ENCODE assay signal across 8 mouse cellular contexts in the genomic region with DNA sequence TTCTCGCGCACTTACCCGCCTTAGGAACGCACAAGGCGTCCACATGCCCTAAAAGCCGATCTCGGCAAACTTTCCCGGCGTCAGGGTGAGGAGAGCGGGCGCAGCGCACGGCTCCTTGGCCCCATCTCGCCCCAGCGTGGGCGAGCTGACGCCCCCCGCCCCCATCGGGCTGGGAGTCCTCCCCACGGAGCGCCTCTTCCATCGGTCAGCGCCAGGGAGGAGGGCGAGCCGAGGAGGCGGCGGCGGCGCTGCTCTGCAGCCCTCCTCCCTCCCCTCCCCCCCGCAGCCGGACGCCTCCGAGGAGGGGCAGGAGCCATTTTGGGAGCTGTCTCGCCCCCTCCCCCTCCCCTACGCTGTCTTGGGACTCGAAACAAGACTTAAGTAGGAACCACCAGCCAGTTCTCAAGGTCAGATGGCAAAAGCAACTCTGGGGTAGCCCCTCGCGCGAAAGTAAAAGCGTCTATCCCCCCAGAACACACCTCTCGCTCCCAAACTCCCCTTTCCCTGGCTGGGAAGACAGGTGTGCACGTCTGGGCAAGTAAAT. TPM values are rescaled to one million over a fixed set of nuclear protein-coding genes. Genes with fewer than 3 reads are reported as not detected.
DNase-seq lines count a peak whose midpoint lies in the region; ATAC-seq and TF ChIP-seq lines count a peak whose summit lies in the region.

No protein-coding gene starts in this region.

- H3K27me3 ChIP-seq in intestine, postnatal 0 days (replicated peaks; ENCODE audit: control insufficient read depth, insufficient read depth, low read length): no peaks in the 10 kb centered on the region
- no peaks in the 10 kb centered on the region for H3K27me3 ChIP-seq in limb, embryonic 11.5 days (ENCODE audit: control insufficient read depth, insufficient read depth, low read length)
- no peaks in the 10 kb centered on the region for H3K27me3 ChIP-seq in midbrain, embryonic 13.5 days

- intact Hi-C loops in gastrocnemius, postnatal 36 days (cut with DNase I): no loop called here

- peak overlapping the region; percentile 98 for H3K4me3 ChIP-seq in intestine, postnatal 0 days (ENCODE audit: low read depth, low read length)
- peak overlapping the region; percentile 99 for H3K4me3 ChIP-seq in limb, embryonic 11.5 days (ENCODE audit: low read depth, low read length)
- H3K4me3 ChIP-seq in midbrain, embryonic 13.5 days (replicated peaks): peak overlapping the region; percentile 100

- 0 out of 2 replicates have a peak, but pooled peaks have one; percentile 5 for ATAC-seq in intestine, postnatal 0 days
- ATAC-seq in limb, embryonic 11.5 days (ENCODE audit: insufficient number of reproducible peaks, low FRiP score, low TSS enrichment, low read depth): peak; percentile 7; the same call in 1 of the 2 replicates
- peak; percentile 1; the same call in 1 of the 2 replicates for ATAC-seq in midbrain, embryonic 13.5 days
- no peak for ATAC-seq in megakaryocyte-erythroid progenitor cell, adult 5-6 weeks (replicated peaks; ENCODE audit: low FRiP score, low TSS enrichment, poor library complexity, severe bottlenecking)

- peaks cover 26% of the 10 kb centered on the region for H3K36me3 ChIP-seq in intestine, postnatal 0 days (ENCODE audit: control insufficient read depth, insufficient read depth)
- H3K36me3 ChIP-seq in limb, embryonic 11.5 days (ENCODE audit: control insufficient read depth, insufficient read depth, low read length): peaks cover 25% of the 10 kb centered on the region
- H3K36me3 ChIP-seq in midbrain, embryonic 13.5 days: peaks cover 31% of the 10 kb centered on the region

- H3K9me3 ChIP-seq in intestine, postnatal 0 days (ENCODE audit: control insufficient read depth): no peaks in the 10 kb centered on the region
- no peaks in the 10 kb centered on the region for H3K9me3 ChIP-seq in limb, embryonic 11.5 days (ENCODE audit: control insufficient read depth, low read length)
- H3K9me3 ChIP-seq in midbrain, embryonic 13.5 days: no peaks in the 10 kb centered on the region

- DNase-seq in adrenal gland, adult 18-20 months (ENCODE audit: low spot score in 2 of 2): peak; percentile 82 to 83
- peak; percentile 94 for DNase-seq in embryo, embryonic 11 days
- DNase-seq in gastrocnemius, postnatal 36 days: peak; percentile 81 to 92
- peak; percentile 90 for DNase-seq in limb, embryonic 11.5 days (ENCODE audit: low spot score)
- peak; percentile 81 for DNase-seq in spleen, adult 18-20 months

- H3K9ac ChIP-seq in intestine, postnatal 0 days (ENCODE audit: low read depth, low read length): peak overlapping the region; percentile 92
- H3K9ac ChIP-seq in limb, embryonic 11.5 days (ENCODE audit: low read length): peak overlapping the region; percentile 98
- peak overlapping the region; percentile 99 for H3K9ac ChIP-seq in midbrain, embryonic 13.5 days (replicated peaks)

- H3K4me1 ChIP-seq in intestine, postnatal 0 days (replicated peaks; ENCODE audit: control insufficient read depth, insufficient read depth, low read length): no peaks in the 10 kb centered on the region
- peaks cover 15% of the 10 kb centered on the region for H3K4me1 ChIP-seq in limb, embryonic 11.5 days (ENCODE audit: control insufficient read depth, insufficient read depth, low read length)
- H3K4me1 ChIP-seq in midbrain, embryonic 13.5 days (replicated peaks): peaks cover 45% of the 10 kb centered on the region

- WGBS in intestine, postnatal 0 days: under 1% methylated on average over 32 of the region's 42 CpGs
- WGBS in limb, embryonic 11.5 days: 2% methylated on average over 35 of the region's 42 CpGs
- 0% methylated on average over 25 of the region's 42 CpGs for WGBS in midbrain, embryonic 13.5 days

- TF ChIP-seq CTCF in intestine, postnatal 0 days (IDR thresholded peaks at IDR 0.05; ENCODE audit: low read depth): no peak

- peak overlapping the region; percentile 80 for H3K4me2 ChIP-seq in intestine, postnatal 0 days (replicated peaks; ENCODE audit: low read depth)
- peak overlapping the region; percentile 82 for H3K4me2 ChIP-seq in limb, embryonic 11.5 days (ENCODE audit: low read depth, severe bottlenecking)
- peak overlapping the region; percentile 98 for H3K4me2 ChIP-seq in midbrain, embryonic 13.5 days (replicated peaks)

- peak overlapping the region; percentile 100 for H3K27ac ChIP-seq in intestine, postnatal 0 days (ENCODE audit: low read depth, low read length)
- peak overlapping the region; percentile 100 for H3K27ac ChIP-seq in limb, embryonic 11.5 days (replicated peaks; ENCODE audit: low read depth, low read length)
- peak overlapping the region; percentile 100 for H3K27ac ChIP-seq in midbrain, embryonic 13.5 days

RNA-seq across cellular contexts. Expression of gene H2-DMa, which starts 0.9 kb away (rescaled TPM):
- 10 to 100 TPM; 14.7 to 21.0 TPM for total RNA-seq in adrenal gland, adult 18-20 months (2021)
- 1 to 10 TPM; 3.6 to 4.9 TPM for total RNA-seq in gastrocnemius, postnatal 36 days (2021)
- 15.2 and 16.7 TPM in 2 replicates for polyA plus RNA-seq in intestine, postnatal 0 days (2015; fragmentation: Nextera tagmentation; extraction: Ambion mirVana)
- 7.5 and 9.1 TPM in 2 replicates for polyA plus RNA-seq in limb, embryonic 11.5 days (2014; fragmentation: Nextera tagmentation; extraction: Ambion mirVana)
- 13.1 and 15.3 TPM in 2 replicates for polyA plus RNA-seq in midbrain, embryonic 13.5 days (2015; fragmentation: Nextera tagmentation; extraction: Ambion mirVana)
- total RNA-seq in megakaryocyte-erythroid progenitor cell, adult 5-6 weeks (2014; fragmentation: Nextera tagmentation): 26.4 and 41.6 TPM in 2 replicates
- 35.0 and 36.7 TPM in 2 replicates for total RNA-seq in megakaryocyte-erythroid progenitor cell, adult 5-6 weeks (2017)

RNA-seq across cellular contexts. Expression of gene Brd2, which starts 2.2 kb away (rescaled TPM):
- 100 to 1,000 TPM; 199 to 244 TPM for total RNA-seq in adrenal gland, adult 18-20 months (2021)
- total RNA-seq in gastrocnemius, postnatal 36 days (2021): 10 to 100 TPM; 63.2 to 74.1 TPM
- polyA plus RNA-seq in intestine, postnatal 0 days (2015; fragmentation: Nextera tagmentation; extraction: Ambion mirVana): 51.8 and 60.0 TPM in 2 replicates
- 141 and 152 TPM in 2 replicates for polyA plus RNA-seq in limb, embryonic 11.5 days (2014; fragmentation: Nextera tagmentation; extraction: Ambion mirVana)
- polyA plus RNA-seq in midbrain, embryonic 13.5 days (2015; fragmentation: Nextera tagmentation; extraction: Ambion mirVana): 128 and 147 TPM in 2 replicates
- total RNA-seq in megakaryocyte-erythroid progenitor cell, adult 5-6 weeks (2014; fragmentation: Nextera tagmentation): 173 and 198 TPM in 2 replicates
- total RNA-seq in megakaryocyte-erythroid progenitor cell, adult 5-6 weeks (2017): 312 and 511 TPM in 2 replicates

RNA-seq across cellular contexts. Expression of gene H2-DMb2, which starts 22.9 kb away (rescaled TPM):
- 1 to 10 TPM; 2.0 to 3.8 TPM for total RNA-seq in adrenal gland, adult 18-20 months (2021)
- total RNA-seq in gastrocnemius, postnatal 36 days (2021): under 1 TPM; 0.35 to 0.48 TPM
- polyA plus RNA-seq in intestine, postnatal 0 days (2015; fragmentation: Nextera tagmentation; extraction: Ambion mirVana): 0.97 and 0.98 TPM in 2 replicates
- 0.23 TPM in 1 of 2 replicates, not detected in the other for polyA plus RNA-seq in limb, embryonic 11.5 days (2014; fragmentation: Nextera tagmentation; extraction: Ambion mirVana)
- 0.14 and 0.32 TPM in 2 replicates for polyA plus RNA-seq in midbrain, embryonic 13.5 days (2015; fragmentation: Nextera tagmentation; extraction: Ambion mirVana)
- 0.81 and 2.9 TPM in 2 replicates for total RNA-seq in megakaryocyte-erythroid progenitor cell, adult 5-6 weeks (2014; fragmentation: Nextera tagmentation)
- total RNA-seq in megakaryocyte-erythroid progenitor cell, adult 5-6 weeks (2017): not detected in 2 replicates

RNA-seq across cellular contexts. Expression of gene H2-Oa, which starts 28.1 kb away (rescaled TPM):
- under 1 TPM; 0.36 to 0.54 TPM for total RNA-seq in adrenal gland, adult 18-20 months (2021)
- not detected for total RNA-seq in gastrocnemius, postnatal 36 days (2021)
- polyA plus RNA-seq in intestine, postnatal 0 days (2015; fragmentation: Nextera tagmentation; extraction: Ambion mirVana): 0.25 and 0.90 TPM in 2 replicates
- polyA plus RNA-seq in limb, embryonic 11.5 days (2014; fragmentation: Nextera tagmentation; extraction: Ambion mirVana): 0.55 and 1.2 TPM in 2 replicates
- polyA plus RNA-seq in midbrain, embryonic 13.5 days (2015; fragmentation: Nextera tagmentation; extraction: Ambion mirVana): not detected in 2 replicates
- 6.2 and 15.1 TPM in 2 replicates for total RNA-seq in megakaryocyte-erythroid progenitor cell, adult 5-6 weeks (2014; fragmentation: Nextera tagmentation)
- total RNA-seq in megakaryocyte-erythroid progenitor cell, adult 5-6 weeks (2017): 0.75 and 5.8 TPM in 2 replicates

RNA-seq across cellular contexts. Expression of gene H2-DMb1, which starts 32.6 kb away (rescaled TPM):
- total RNA-seq in adrenal gland, adult 18-20 months (2021): 10 to 100 TPM in 1 of 2 experiments, 1 to 10 TPM in 1; 8.5 to 13.3 TPM
- total RNA-seq in gastrocnemius, postnatal 36 days (2021): 1 to 10 TPM in 1 of 2 experiments, under 1 TPM in 1; 0.71 to 1.2 TPM
- 5.1 and 6.4 TPM in 2 replicates for polyA plus RNA-seq in intestine, postnatal 0 days (2015; fragmentation: Nextera tagmentation; extraction: Ambion mirVana)
- polyA plus RNA-seq in limb, embryonic 11.5 days (2014; fragmentation: Nextera tagmentation; extraction: Ambion mirVana): 0.45 and 0.61 TPM in 2 replicates
- polyA plus RNA-seq in midbrain, embryonic 13.5 days (2015; fragmentation: Nextera tagmentation; extraction: Ambion mirVana): 0.43 TPM in 1 of 2 replicates, not detected in the other
- 3.8 and 9.1 TPM in 2 replicates for total RNA-seq in megakaryocyte-erythroid progenitor cell, adult 5-6 weeks (2014; fragmentation: Nextera tagmentation)
- 10.1 and 22.9 TPM in 2 replicates for total RNA-seq in megakaryocyte-erythroid progenitor cell, adult 5-6 weeks (2017)
